Mouse (Mus musculus) cerebellum, adult 9-10 months (tissue): ENCODE measurements around the gene Fastk.
A peak's percentile ranks its signal among the peaks of the same experiment; 100 is the strongest.

Source experiments
- DNase-seq: peaks from one replicate; pipeline ENCODE4 v3.0.0; 2022

The Fastk gene

GRCm38 (mm10) chr5:24389011-24389657, 56.0 kb downstream of the Fastk start:
- DNase-seq: peak; percentile 29
